Mouse (Mus musculus) embryo, embryonic 10 days (tissue): ENCODE results near the gene Mbtd1.

Experiments used
- DNase-seq: peaks from one replicate; pipeline ENCODE4 v3.0.0-alpha.2; 2015; ENCODE audit warnings: low spot score

Gene Mbtd1

GRCm38 (mm10) chr11:93987026-93987425, 101.4 kb downstream of the Mbtd1 start:
- no peak for DNase-seq

DNA sequence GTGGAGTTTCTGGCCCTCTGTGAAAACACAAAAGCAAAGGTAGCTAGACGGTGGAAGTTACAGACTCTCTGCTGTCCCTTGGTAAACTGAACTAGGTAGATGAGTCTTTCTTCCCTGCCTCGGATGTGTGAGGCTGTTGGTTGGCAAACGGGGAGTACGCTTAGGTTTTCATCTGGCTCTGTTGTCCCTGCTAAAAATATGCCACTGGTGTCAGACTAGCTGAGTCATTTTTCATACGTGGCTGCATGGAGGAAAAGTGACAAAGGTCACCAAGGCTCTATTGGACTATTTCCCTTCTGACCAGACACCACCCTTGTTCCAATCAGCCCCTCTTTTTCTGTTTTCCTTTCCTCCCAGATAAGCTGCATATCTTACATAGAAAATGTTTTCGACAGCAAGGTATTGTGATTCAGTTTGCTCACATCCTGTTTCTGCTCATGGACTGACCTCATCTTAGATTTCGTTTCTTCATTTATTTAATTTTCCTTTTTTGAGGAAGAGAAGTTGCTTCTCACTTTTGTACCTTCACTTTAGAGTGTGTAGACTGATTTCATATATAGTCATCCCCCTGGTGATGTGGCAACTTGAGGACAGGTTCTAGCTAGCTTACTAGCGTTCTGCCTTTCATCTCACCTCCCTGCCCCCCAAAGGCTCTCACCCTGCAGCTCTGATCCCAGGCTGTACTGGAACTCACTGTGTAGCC, 102.1 kb downstream of the Mbtd1 start:
- no peak for DNase-seq

DNA sequence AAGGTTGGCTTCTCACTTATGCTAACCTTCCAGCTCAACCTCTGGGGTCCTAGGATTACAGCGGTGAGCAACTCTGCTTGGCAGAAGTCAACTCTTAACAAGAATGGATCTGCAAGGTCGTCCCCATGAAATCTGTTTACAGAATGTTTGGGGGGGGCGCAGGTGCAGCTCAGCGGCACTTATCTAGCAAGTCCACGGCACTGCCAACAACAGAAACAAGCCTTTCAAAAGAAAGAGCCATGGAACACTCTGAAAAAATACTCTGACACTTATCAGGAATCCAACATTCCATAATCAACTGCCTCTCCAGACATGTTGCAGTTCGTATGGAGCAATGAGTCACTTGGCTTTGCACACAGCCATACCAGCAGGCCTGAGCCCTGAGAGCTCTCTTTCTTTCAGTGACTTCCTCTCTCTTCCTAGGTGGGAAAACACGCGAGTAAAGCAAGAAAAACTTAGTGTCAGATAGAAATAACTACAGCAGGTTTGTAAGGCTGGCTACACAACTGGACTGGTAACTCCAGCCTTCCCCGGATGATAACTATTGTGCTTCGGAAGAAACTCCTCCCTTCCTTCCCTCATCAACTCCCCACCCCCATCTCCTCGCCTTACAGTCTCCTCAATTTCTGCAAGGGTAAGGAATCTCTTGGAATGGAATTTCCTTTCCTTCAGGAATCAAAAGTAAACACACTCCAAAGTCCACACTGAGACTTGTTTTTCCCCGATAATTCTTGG, 102.8 kb downstream of the Mbtd1 start:
- no peak for DNase-seq

- no peak for DNase-seq
Observed at GRCm38 (mm10) chr11:93994531-93994930, 108.9 kb downstream of the Mbtd1 start.

- DNase-seq, result peak; percentile 66
Observed at GRCm38 (mm10) chr11:93995111-93995719, 109.6 kb downstream of the Mbtd1 start.

DNA sequence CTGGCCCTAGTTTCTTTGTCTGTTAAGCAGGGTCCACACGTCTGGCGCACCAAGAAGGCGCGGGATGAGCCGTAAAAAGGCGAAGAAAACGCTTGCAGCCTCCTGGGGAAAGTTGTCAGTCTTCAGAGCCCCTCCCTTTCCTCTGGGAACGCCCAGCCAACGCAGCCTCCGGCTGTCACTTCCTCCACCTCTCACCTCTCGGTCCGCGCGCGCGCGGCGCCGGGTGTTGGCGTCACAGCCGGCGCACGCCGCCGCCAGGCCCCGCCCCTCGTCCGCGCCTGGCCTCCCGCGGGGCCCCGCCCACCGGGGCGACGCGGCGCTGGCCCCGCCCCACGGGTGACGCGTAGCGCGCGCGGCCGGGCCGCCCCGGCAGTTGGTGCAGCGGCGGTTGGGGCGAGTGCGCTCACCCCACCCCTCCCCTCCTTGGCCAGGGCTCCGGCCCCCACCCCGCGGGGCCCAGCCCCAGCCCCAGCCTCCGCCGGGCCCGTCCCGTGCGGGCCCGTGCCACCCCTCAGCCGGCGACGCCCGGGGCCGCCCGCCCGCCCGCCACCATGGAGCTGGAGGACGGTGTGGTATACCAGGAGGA, 110.2 kb downstream of the Mbtd1 start, which contains the start of gene Spag9:
Gene Spag9, plus strand, starts transcription at position 372 of the 586 bp plus-strand sequence.
- peak; percentile 94 for DNase-seq
